Comparison of ENCODE assay signal across 11 mouse cellular contexts in genomic region chr8:86586642-86587041, GRCm38 (mm10). TPM values are rescaled to one million over a fixed set of nuclear protein-coding genes. Genes with fewer than 3 reads are reported as not detected.
DNase-seq lines count a peak whose midpoint lies in the region; TF ChIP-seq lines count a peak whose summit lies in the region.
"Had no signal": no experiment of that assay in that cellular context is flagged by ENCODE, and none has a peak within 500 bp of the region (broad histone marks: within the 10 kb centered on the region; RNA-seq: fewer than 3 reads in every experiment).

No protein-coding gene starts in this region.

- H3K4me1 ChIP-seq in ES-Bruce4 (ENCODE audit: control insufficient read depth, insufficient read depth, low read length) = no peaks in the 10 kb centered on the region

- no peak overlapping the region for H3K27ac ChIP-seq in ES-Bruce4 (ENCODE audit: insufficient read depth, low read length)

- H3K9me3 ChIP-seq in ES-Bruce4 (replicated peaks; ENCODE audit: control insufficient read depth, insufficient read depth, low read length, poor library complexity, severe bottlenecking) = no peaks in the 10 kb centered on the region

- H3K36me3 ChIP-seq in ES-Bruce4 (ENCODE audit: control insufficient read depth, insufficient read depth, low read length, poor library complexity, severe bottlenecking) = no peaks in the 10 kb centered on the region

- no peak overlapping the region for H3K4me3 ChIP-seq in ES-Bruce4 (ENCODE audit: low read depth, low read length)

- intact Hi-C loops in left cerebral cortex, postnatal 4 days (cut with DNase I) = loop anchor here (5.0 kb wide), 1 partner anchor 321 kb away; no protein-coding TSS in a partner anchor

- H3K27me3 ChIP-seq in ES-Bruce4 (ENCODE audit: control insufficient read depth, insufficient read depth, low read length, poor library complexity, severe bottlenecking) = no peaks in the 10 kb centered on the region

- TF ChIP-seq POLR2A in ES-Bruce4 (IDR thresholded peaks at IDR 0.05; ENCODE audit: insufficient read depth, low read length) = no peak

- no peak for TF ChIP-seq EP300 in ES-Bruce4 (IDR thresholded peaks at IDR 0.05; ENCODE audit: insufficient read depth, low read depth, low read length)

- TF ChIP-seq CTCF in ES-Bruce4 (IDR thresholded peaks at IDR 0.05; ENCODE audit: low read depth, low read length) = peak; percentile 30

- DNase-seq in adrenal gland, postnatal 10 days = peak; percentile 24
- DNase-seq in adrenal gland, adult 18-20 months (ENCODE audit: low spot score in 2 of 2) = no peak
- peak; percentile 21 to 35 for DNase-seq in kidney, postnatal 25 days
- no peak for DNase-seq in kidney, adult 11 months
- peak; percentile 20 for DNase-seq in forelimb bud, embryonic 11.5 days (ENCODE audit: low read depth, low spot score)
- DNase-seq in ovary, adult 18-20 months (ENCODE audit: low spot score) = no peak
- DNase-seq in left cerebral cortex, postnatal 4 days = no peak
- DNase-seq: B cell, adult 2 months; midbrain, embryonic 14.5 days had no signal

- no peak overlapping the region for H3K9ac ChIP-seq in ES-Bruce4 (ENCODE audit: low read depth, poor library complexity, severe bottlenecking)

RNA-seq across cellular contexts. Expression of gene Abcc12, which starts 6.2 kb away (rescaled TPM):
- total RNA-seq in adrenal gland, postnatal 10 days (2021) = under 1 TPM; 0.18 to 0.21 TPM
- total RNA-seq in adrenal gland, adult 18-20 months (2021) = not detected
- not detected in 2 replicates for polyA plus RNA-seq in ES-Bruce4 (2011; ENCODE audit: insufficient read depth, insufficient read length, low read depth, missing spikeins)
- under 1 TPM; 0.32 to 0.56 TPM for total RNA-seq in left cerebral cortex, postnatal 4 days (2021)
- total RNA-seq: adrenal gland, postnatal 36 days had no signal

RNA-seq across cellular contexts. Expression of gene Lonp2, which starts 37.2 kb away (rescaled TPM):
- 100 to 1,000 TPM; 131 to 138 TPM for total RNA-seq in adrenal gland, postnatal 10 days (2021)
- total RNA-seq in adrenal gland, adult 18-20 months (2021) = 100 to 1,000 TPM; 116 to 139 TPM
- 25.6 and 28.5 TPM in 2 replicates for polyA plus RNA-seq in ES-Bruce4 (2011; ENCODE audit: insufficient read depth, insufficient read length, low read depth, missing spikeins)
- 10 to 100 TPM; 56.2 to 56.5 TPM for total RNA-seq in left cerebral cortex, postnatal 4 days (2021)

Comparison
In these comparisons a context has a peak if more than half of its experiments do, and no peak if none do; other contexts are left out.
1. DNase-seq: peak in adrenal gland, postnatal 10 days (single experiment), kidney, postnatal 25 days (2 of 2) and forelimb bud, embryonic 11.5 days (single experiment); none in adrenal gland, adult 18-20 months (0 of 2), kidney, adult 11 months (single experiment), ovary, adult 18-20 months (single experiment) and left cerebral cortex, postnatal 4 days (single experiment).